Mouse (Mus musculus): ENCODE data around the gene Fam173b. TPM values are rescaled to one million over a fixed set of nuclear protein-coding genes. Genes with fewer than 3 reads are reported as not detected.
"Not testable (repeated sequence)": the region's sequence is repeated elsewhere in the genome, so short reads cannot be mapped to it uniquely, and the experiment has no call there.

The Fam173b gene
- 5.0 and 12.6 TPM in 2 replicates for total RNA-seq (2015; ENCODE audit: low replicate concordance)
- total RNA-seq (2017; ENCODE audit: low replicate concordance) = 2.5 and 6.8 TPM in 2 replicates

- peak; percentile 91 for ATAC-seq (replicated peaks; ENCODE audit: low FRiP score, poor library complexity, severe bottlenecking)
These were observed at the start of gene Fam173b, which contains the start of gene Cct5 for GRCm38 (mm10) chr15:31601646-31602374. Fam173b (plus strand) TSS chr15:31601852. Cct5 (minus strand) TSS chr15:31601804.

- ATAC-seq (replicated peaks; ENCODE audit: low FRiP score, poor library complexity, severe bottlenecking) = no peak
These were observed 46.8 kb upstream of the Fam173b start for GRCm38 (mm10) chr15:31554855-31555254.

- no peak for ATAC-seq (replicated peaks; ENCODE audit: low FRiP score, poor library complexity, severe bottlenecking)
These were observed 40.3 kb upstream of the Fam173b start for GRCm38 (mm10) chr15:31561390-31561789.

GRCm38 (mm10) chr15:31561976-31562375 lies 39.7 kb upstream of the Fam173b start:
- ATAC-seq (replicated peaks; ENCODE audit: low FRiP score, poor library complexity, severe bottlenecking) = no peak

GRCm38 (mm10) chr15:31562847-31563246 lies 38.8 kb upstream of the Fam173b start:
- ATAC-seq (replicated peaks; ENCODE audit: low FRiP score, poor library complexity, severe bottlenecking) = no peak

GRCm38 (mm10) chr15:31563577-31564546 lies 37.8 kb upstream of the Fam173b start:
- no peak for ATAC-seq (replicated peaks; ENCODE audit: low FRiP score, poor library complexity, severe bottlenecking)

GRCm38 (mm10) chr15:31565184-31565583 lies 36.5 kb upstream of the Fam173b start, which contains the start of gene Cmbl:
Cmbl (plus strand) TSS chr15:31565389.
- no peak for ATAC-seq (replicated peaks; ENCODE audit: low FRiP score, poor library complexity, severe bottlenecking)

GRCm38 (mm10) chr15:31565786-31566185 lies 35.9 kb upstream of the Fam173b start:
- ATAC-seq (replicated peaks; ENCODE audit: low FRiP score, poor library complexity, severe bottlenecking) = no peak

GRCm38 (mm10) chr15:31567431-31567830 lies 34.2 kb upstream of the Fam173b start:
- no peak for ATAC-seq (replicated peaks; ENCODE audit: low FRiP score, poor library complexity, severe bottlenecking)

GRCm38 (mm10) chr15:31568581-31568996 lies 33.1 kb upstream of the Fam173b start:
- no peak for ATAC-seq (replicated peaks; ENCODE audit: low FRiP score, poor library complexity, severe bottlenecking)

- ATAC-seq (replicated peaks; ENCODE audit: low FRiP score, poor library complexity, severe bottlenecking) = no peak
These were observed 32.2 kb upstream of the Fam173b start for GRCm38 (mm10) chr15:31569325-31570022.

GRCm38 (mm10) chr15:31570959-31571358 lies 30.7 kb upstream of the Fam173b start:
- ATAC-seq (replicated peaks; ENCODE audit: low FRiP score, poor library complexity, severe bottlenecking) = no peak

- ATAC-seq (replicated peaks; ENCODE audit: low FRiP score, poor library complexity, severe bottlenecking) = no peak
These were observed 29.5 kb upstream of the Fam173b start for GRCm38 (mm10) chr15:31571906-31572722.

GRCm38 (mm10) chr15:31573287-31573686 lies 28.4 kb upstream of the Fam173b start:
- no peak for ATAC-seq (replicated peaks; ENCODE audit: low FRiP score, poor library complexity, severe bottlenecking)

- no peak for ATAC-seq (replicated peaks; ENCODE audit: low FRiP score, poor library complexity, severe bottlenecking)
These were observed 28.0 kb upstream of the Fam173b start for GRCm38 (mm10) chr15:31573692-31574091.

GRCm38 (mm10) chr15:31576076-31576475 lies 25.6 kb upstream of the Fam173b start:
- ATAC-seq (replicated peaks; ENCODE audit: low FRiP score, poor library complexity, severe bottlenecking) = no peak

- not testable (repeated sequence) for ATAC-seq (replicated peaks; ENCODE audit: low FRiP score, poor library complexity, severe bottlenecking)
These were observed 20.6 kb upstream of the Fam173b start for GRCm38 (mm10) chr15:31581086-31581485.

- no peak for ATAC-seq (replicated peaks; ENCODE audit: low FRiP score, poor library complexity, severe bottlenecking)
These were observed 18.2 kb upstream of the Fam173b start for GRCm38 (mm10) chr15:31583304-31584085.

Data from erythroid progenitor cell, adult 5-6 weeks (primary cell).